Mouse (Mus musculus) heart, embryonic 11.5 days (tissue): ENCODE measurements at regions not wholly inside any gene's neighbourhood (a gene's known extent, or its start where the extent isn't known, plus 50 kb on each side); places are given as distances from the start of the nearest gene placed in this dataset.

ENCODE experiments used
- ATAC-seq: fragments of 200-750 bp; cut with Nextera tagmentation; replicated peaks from 2 replicates; pipeline ENCODE4 v1.8.0; 2017; ENCODE audit warnings: moderate library complexity; ENCODE audit not compliant: insufficient number of reproducible peaks, low FRiP score, low TSS enrichment
- H3K27ac ChIP-seq: fragments of 300-500 bp; sonication (generic); 2 replicates; pipeline ENCODE4 v1.5.1; 2014; ENCODE audit warnings: mild to moderate bottlenecking, low read depth, low read length
- H3K27me3 ChIP-seq: fragments of 300-500 bp; sonication (generic); 2 replicates; pipeline ENCODE4 v1.6.1; 2014; ENCODE audit warnings: mild to moderate bottlenecking, low read length, mixed read lengths; ENCODE audit not compliant: control insufficient read depth, insufficient read depth
- H3K36me3 ChIP-seq: fragments of 300-500 bp; sonication (generic); 2 replicates; pipeline ENCODE4 v1.6.1; 2014; ENCODE audit warnings: mild to moderate bottlenecking, low read length, moderate library complexity, mixed read lengths; ENCODE audit not compliant: control insufficient read depth, insufficient read depth
- H3K4me1 ChIP-seq: fragments of 300-500 bp; sonication (generic); 2 replicates; pipeline ENCODE4 v1.6.1; 2014; ENCODE audit warnings: low read length; ENCODE audit not compliant: control insufficient read depth, insufficient read depth
- H3K4me2 ChIP-seq: fragments of 300-500 bp; sonication (generic); 2 replicates; pipeline ENCODE4 v1.6.1; 2014; ENCODE audit warnings: mild to moderate bottlenecking, moderate library complexity
- H3K4me3 ChIP-seq: fragments of 300-500 bp; sonication (generic); 2 replicates; pipeline ENCODE4 v1.5.1; 2014; ENCODE audit warnings: low read depth, low read length
- H3K9ac ChIP-seq: fragments of 300-500 bp; sonication (generic); 2 replicates; pipeline ENCODE4 v1.6.1; 2014; ENCODE audit warnings: mild to moderate bottlenecking, low read depth, low read length, moderate library complexity
- H3K9me3 ChIP-seq: fragments of 300-500 bp; sonication (generic); replicated peaks from 2 replicates; pipeline ENCODE4 v1.6.1; 2016; ENCODE audit warnings: low read length; ENCODE audit not compliant: control insufficient read depth
- WGBS: fragments of 180-500 bp; shearing (Covaris S2); extraction: QIAGEN DNeasy Blood & Tissue Kit; methylation state at CpG from one replicate; pipeline ENCODE4 v1.1.7; 2014; ENCODE audit not compliant: insufficient replicate concordance; 5-methylcytosine and 5-hydroxymethylcytosine counted together

- H3K4me3 ChIP-seq, result no peak overlapping the region
- no peak for ATAC-seq
- H3K4me2 ChIP-seq, result no peak overlapping the region
- no peak overlapping the region for H3K27ac ChIP-seq
- no peak overlapping the region for H3K9ac ChIP-seq
- no peaks in the 10 kb centered on the region for H3K9me3 ChIP-seq
- H3K4me1 ChIP-seq, result no peaks in the 10 kb centered on the region
- WGBS, result 69% methylated on average over 1 of the region's 1 CpGs
- no peaks in the 10 kb centered on the region for H3K27me3 ChIP-seq
- H3K36me3 ChIP-seq, result no peaks in the 10 kb centered on the region
Measured at GRCm38 (mm10) chr14:97570274-97570673, 599.3 kb downstream of the Dach1 start.

- no peak overlapping the region for H3K9ac ChIP-seq
- no peaks in the 10 kb centered on the region for H3K4me1 ChIP-seq
- WGBS, result 53% methylated on average over 7 of the region's 7 CpGs
- no peak overlapping the region for H3K4me3 ChIP-seq
- no peak overlapping the region for H3K27ac ChIP-seq
- H3K36me3 ChIP-seq, result no peaks in the 10 kb centered on the region
- H3K9me3 ChIP-seq, result no peaks in the 10 kb centered on the region
- H3K4me2 ChIP-seq, result no peak overlapping the region
- no peaks in the 10 kb centered on the region for H3K27me3 ChIP-seq
- ATAC-seq, result no peak
Measured at GRCm38 (mm10) chr14:97560121-97560907, 609.3 kb downstream of the Dach1 start.

GRCm38 (mm10) chr14:97559559-97559958 is 610.0 kb downstream of the Dach1 start:
- no peak for ATAC-seq
- Histone ChIP-seq H3K4me3 (no peak overlapping the region), H3K4me1 (no peaks in the 10 kb centered on the region), H3K27ac (no peak overlapping the region), H3K4me2 (no peak overlapping the region), H3K27me3 (no peaks in the 10 kb centered on the region), H3K36me3 (no peaks in the 10 kb centered on the region), H3K9ac (no peak overlapping the region), H3K9me3 (no peaks in the 10 kb centered on the region)
- WGBS, result 12% methylated on average over 1 of the region's 1 CpGs

- Histone ChIP-seq H3K27ac (no peak overlapping the region), H3K36me3 (no peaks in the 10 kb centered on the region), H3K27me3 (no peaks in the 10 kb centered on the region), H3K4me3 (no peak overlapping the region), H3K4me1 (no peaks in the 10 kb centered on the region), H3K9me3 (no peaks in the 10 kb centered on the region), H3K4me2 (no peak overlapping the region), H3K9ac (no peak overlapping the region)
- ATAC-seq, result no peak
- 78% methylated on average over 2 of the region's 2 CpGs for WGBS
Measured at GRCm38 (mm10) chr14:97558289-97558688, 611.3 kb downstream of the Dach1 start.

GRCm38 (mm10) chr14:97557888-97558287 is 611.7 kb downstream of the Dach1 start:
- Histone ChIP-seq H3K4me2 (no peak overlapping the region), H3K27me3 (no peaks in the 10 kb centered on the region), H3K9me3 (no peaks in the 10 kb centered on the region), H3K4me3 (no peak overlapping the region), H3K9ac (no peak overlapping the region), H3K4me1 (no peaks in the 10 kb centered on the region), H3K27ac (no peak overlapping the region), H3K36me3 (no peaks in the 10 kb centered on the region)
- no peak for ATAC-seq
- 81% methylated on average over 1 of the region's 1 CpGs for WGBS

GRCm38 (mm10) chr14:97546276-97546675 is 623.3 kb downstream of the Dach1 start:
- Histone ChIP-seq H3K4me2 (no peak overlapping the region), H3K36me3 (no peaks in the 10 kb centered on the region), H3K27ac (no peak overlapping the region), H3K9me3 (no peaks in the 10 kb centered on the region), H3K27me3 (no peaks in the 10 kb centered on the region), H3K4me3 (no peak overlapping the region), H3K9ac (no peak overlapping the region), H3K4me1 (no peaks in the 10 kb centered on the region)
- WGBS, result 78% methylated on average over 4 of the region's 4 CpGs
- no peak for ATAC-seq

GRCm38 (mm10) chr14:97544307-97544706 is 625.3 kb downstream of the Dach1 start:
- no peak for ATAC-seq
- H3K9me3 ChIP-seq, result no peaks in the 10 kb centered on the region
- 56% methylated on average over 6 of the region's 6 CpGs for WGBS
- no peaks in the 10 kb centered on the region for H3K36me3 ChIP-seq
- H3K4me2 ChIP-seq, result no peak overlapping the region
- H3K4me3 ChIP-seq, result no peak overlapping the region
- no peak overlapping the region for H3K9ac ChIP-seq
- no peaks in the 10 kb centered on the region for H3K27me3 ChIP-seq
- no peaks in the 10 kb centered on the region for H3K4me1 ChIP-seq
- no peak overlapping the region for H3K27ac ChIP-seq

- Histone ChIP-seq H3K4me1 (no peaks in the 10 kb centered on the region), H3K27ac (no peak overlapping the region), H3K4me3 (no peak overlapping the region), H3K9me3 (no peaks in the 10 kb centered on the region), H3K4me2 (no peak overlapping the region), H3K27me3 (no peaks in the 10 kb centered on the region), H3K9ac (no peak overlapping the region), H3K36me3 (no peaks in the 10 kb centered on the region)
- WGBS, result 79% methylated on average over 5 of the region's 5 CpGs
- no peak for ATAC-seq
Measured at GRCm38 (mm10) chr14:97537012-97537411, 632.6 kb downstream of the Dach1 start.

GRCm38 (mm10) chr14:97511318-97511717 is 658.2 kb downstream of the Dach1 start:
- ATAC-seq, result no peak
- 34% methylated on average over 1 of the region's 1 CpGs for WGBS
- no peaks in the 10 kb centered on the region for H3K9me3 ChIP-seq
- H3K4me2 ChIP-seq, result no peak overlapping the region
- H3K27me3 ChIP-seq, result no peaks in the 10 kb centered on the region
- no peak overlapping the region for H3K9ac ChIP-seq
- no peak overlapping the region for H3K27ac ChIP-seq
- no peaks in the 10 kb centered on the region for H3K4me1 ChIP-seq
- H3K4me3 ChIP-seq, result no peak overlapping the region
- no peaks in the 10 kb centered on the region for H3K36me3 ChIP-seq
